Mouse (Mus musculus) spleen, embryonic (tissue): ENCODE results near the gene Amz2.

Experiments used
- CTCF ChIA-PET: fragments of 350-600 bp; sonication (Branson Sonifier 250); formaldehyde crosslinking; loops from one replicate; lab custom pipeline; 2022; lab: Charles Lee

Gene Amz2

GRCm38 (mm10) chr11:109425392-109426271, at the start of gene Amz2:
Amz2 (plus strand) TSS chr11:109425946.
- CTCF ChIA-PET, result interaction anchor here (1.3 kb wide), 1 partner anchor 9 kb away, joined by 4 read pairs; no protein-coding TSS in a partner anchor

GRCm38 (mm10) chr11:109376484-109377143, 49.1 kb upstream of the Amz2 start:
- CTCF ChIA-PET, result interaction anchor here (0.7 kb wide), 1 partner anchor 45 kb away, joined by 5 read pairs; no protein-coding TSS in a partner anchor

- CTCF ChIA-PET, result no interaction called here
Measured at GRCm38 (mm10) chr11:109377477-109377876, 48.3 kb upstream of the Amz2 start.

- CTCF ChIA-PET, result no interaction called here
Measured at GRCm38 (mm10) chr11:109378051-109378450, 47.7 kb upstream of the Amz2 start.

GRCm38 (mm10) chr11:109380662-109381061, 45.1 kb upstream of the Amz2 start:
- CTCF ChIA-PET, result interaction anchor here (0.6 kb wide), 1 partner anchor 59 kb away, joined by 16 read pairs; no protein-coding TSS in a partner anchor

GRCm38 (mm10) chr11:109385296-109385695, 40.5 kb upstream of the Amz2 start:
- CTCF ChIA-PET, result interaction anchor here (0.6 kb wide), 1 partner anchor 41 kb away, joined by 4 read pairs; no protein-coding TSS in a partner anchor

GRCm38 (mm10) chr11:109389046-109389445, 36.7 kb upstream of the Amz2 start:
- CTCF ChIA-PET, result no interaction called here

GRCm38 (mm10) chr11:109391200-109391599, 34.5 kb upstream of the Amz2 start:
- CTCF ChIA-PET, result interaction anchor here (0.7 kb wide), 1 partner anchor 24 kb away, joined by 3 read pairs; no protein-coding TSS in a partner anchor

GRCm38 (mm10) chr11:109391760-109392159, 34.0 kb upstream of the Amz2 start:
- CTCF ChIA-PET, result interaction anchor here (0.7 kb wide), 1 partner anchor 25 kb away, joined by 3 read pairs; no protein-coding TSS in a partner anchor

- CTCF ChIA-PET, result interaction anchor here (0.8 kb wide), 1 partner anchor 31 kb away, joined by 3 read pairs; no protein-coding TSS in a partner anchor
Measured at GRCm38 (mm10) chr11:109392601-109393000, 33.1 kb upstream of the Amz2 start.

- CTCF ChIA-PET, result interaction anchor here (1.4 kb wide), 1 partner anchor 10 kb away, joined by 4 read pairs; no protein-coding TSS in a partner anchor
Measured at GRCm38 (mm10) chr11:109394758-109395157, 31.0 kb upstream of the Amz2 start.

- CTCF ChIA-PET, result interaction anchor here (1.4 kb wide), 1 partner anchor 9 kb away, joined by 4 read pairs; no protein-coding TSS in a partner anchor
Measured at GRCm38 (mm10) chr11:109395291-109395690, 30.5 kb upstream of the Amz2 start.

- CTCF ChIA-PET, result no interaction called here
Measured at GRCm38 (mm10) chr11:109406431-109406830, 19.3 kb upstream of the Amz2 start.

GRCm38 (mm10) chr11:109410197-109410980, 15.4 kb upstream of the Amz2 start:
- CTCF ChIA-PET, result no interaction called here

GRCm38 (mm10) chr11:109413617-109414016, 12.1 kb upstream of the Amz2 start, which contains the start of gene 9930022D16Rik:
9930022D16Rik (plus strand) TSS chr11:109413917.
- CTCF ChIA-PET, result interaction anchor here (0.6 kb wide), 1 partner anchor 9 kb away, joined by 5 read pairs; no protein-coding TSS in a partner anchor

- CTCF ChIA-PET, result no interaction called here
Measured at GRCm38 (mm10) chr11:109414802-109415201, 10.9 kb upstream of the Amz2 start.

- CTCF ChIA-PET, result interaction anchor here (0.8 kb wide), 1 partner anchor 9 kb away, joined by 4 read pairs; the partner anchor contains the start of gene Amz2
Measured at GRCm38 (mm10) chr11:109416709-109417420, 8.9 kb upstream of the Amz2 start.

GRCm38 (mm10) chr11:109417472-109418040, 8.2 kb upstream of the Amz2 start:
- CTCF ChIA-PET, result interaction anchor here (0.6 to 0.8 kb wide), 3 partner anchors 9 to 233 kb away, joined by 3 to 9 read pairs (median 4); partner anchors contain the start of gene Amz2

- CTCF ChIA-PET, result interaction anchor here (0.6 kb wide), 1 partner anchor 75 kb away, joined by 3 read pairs; no protein-coding TSS in a partner anchor
Measured at GRCm38 (mm10) chr11:109419461-109419860, 6.3 kb upstream of the Amz2 start.
